Mouse (Mus musculus) E14TG2a.4 (cell line): ENCODE results near the gene Trafd1.

Experiments used
- CTCF ChIP-seq: conservative IDR thresholded peaks from 2 replicates; pipeline ENCODE4 v1.5.1; 2014; ENCODE audit warnings: low read length
- POU5F1 ChIP-seq: IDR thresholded peaks from 2 replicates; pipeline ENCODE4 v1.6.1; 2014; ENCODE audit warnings: low read length, borderline replicate concordance

- TF ChIP-seq CTCF (no peak), POU5F1 (no peak)
Observed at GRCm38 (mm10) chr5:121389691-121390090, 4.3 kb upstream of the Trafd1 start.
